Mouse (Mus musculus) spleen, adult 2 months (tissue): ENCODE results near the gene Trpv2.

ENCODE experiments used
- CTCF ChIP-seq: fragments of 200-500 bp; IDR thresholded peaks from 2 replicates; pipeline ENCODE4 v1.5.1; 2011; ENCODE audit warnings: mild to moderate bottlenecking, inconsistent platforms; ENCODE audit not compliant: insufficient read depth, insufficient read length, insufficient replicate concordance; ENCODE audit errors: extremely low read depth
- POLR2A ChIP-seq: fragments of 200-500 bp; IDR thresholded peaks from 2 replicates; pipeline ENCODE4 v1.6.1; 2011; ENCODE audit warnings: low read depth, low read length, inconsistent platforms

DNA sequence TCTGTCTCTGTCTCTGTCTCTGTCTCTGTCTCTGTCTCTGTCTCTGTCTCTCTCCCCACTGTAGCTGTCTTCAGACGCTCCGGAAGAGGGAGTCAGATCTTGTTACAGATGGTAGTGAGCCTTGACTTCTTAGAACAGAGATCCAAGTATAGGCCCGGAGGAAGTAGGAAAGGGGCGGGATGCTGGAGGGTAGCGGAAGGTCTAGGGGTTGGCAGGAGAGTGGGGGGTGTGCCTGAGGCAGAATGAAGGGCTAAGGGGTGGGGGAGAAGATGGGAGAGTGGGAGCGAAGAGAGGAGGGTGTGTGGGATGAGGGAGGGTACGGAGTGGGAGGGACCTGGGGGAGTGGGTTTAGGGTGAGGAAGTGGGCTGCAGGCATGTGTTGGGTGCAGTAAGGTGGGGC lies 8.5 kb upstream of the Trpv2 start:
- TF ChIP-seq CTCF: no peak
- no peak for TF ChIP-seq POLR2A
